Mouse (Mus musculus): ENCODE data around the gene F12.

Gene F12

DNA sequence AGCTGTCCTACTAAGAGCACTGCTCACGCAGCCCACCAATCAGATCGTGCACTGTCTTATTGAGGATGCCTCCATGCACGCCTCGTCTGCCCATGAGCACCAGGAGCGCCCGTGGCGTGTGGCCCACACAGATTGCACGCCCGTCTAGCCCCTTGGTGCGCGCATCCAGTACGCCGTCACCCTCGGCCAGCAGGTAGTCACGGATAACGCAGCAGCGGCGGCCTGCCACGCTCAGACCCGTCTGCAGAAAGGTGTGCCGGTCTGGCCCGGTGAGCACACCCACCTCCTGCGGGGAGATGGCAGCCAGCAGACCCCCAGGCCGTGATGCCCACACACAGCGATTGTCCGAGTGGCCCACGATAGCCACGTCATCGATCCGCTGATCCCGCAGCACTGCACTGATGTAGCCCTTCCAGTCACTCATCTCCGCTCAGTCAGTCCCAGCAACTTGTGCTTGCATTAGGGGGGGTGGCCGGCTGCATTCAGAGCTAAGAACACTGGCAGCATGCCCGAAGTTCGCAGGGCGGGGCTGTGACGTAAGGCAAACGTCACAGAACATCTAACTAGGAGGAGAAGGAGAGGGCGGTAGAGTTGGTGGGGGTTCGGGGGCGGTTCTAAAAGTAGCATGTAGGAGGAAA lies 11.7 kb downstream of the F12 start, which contains the start of gene Pfn3:
Gene Pfn3, minus strand, starts transcription at position 490 of the 638 bp plus-strand sequence.
- no peak for DNase-seq (ENCODE audit: low read depth in 1 of 2, low spot score in 2 of 2)

DNA sequence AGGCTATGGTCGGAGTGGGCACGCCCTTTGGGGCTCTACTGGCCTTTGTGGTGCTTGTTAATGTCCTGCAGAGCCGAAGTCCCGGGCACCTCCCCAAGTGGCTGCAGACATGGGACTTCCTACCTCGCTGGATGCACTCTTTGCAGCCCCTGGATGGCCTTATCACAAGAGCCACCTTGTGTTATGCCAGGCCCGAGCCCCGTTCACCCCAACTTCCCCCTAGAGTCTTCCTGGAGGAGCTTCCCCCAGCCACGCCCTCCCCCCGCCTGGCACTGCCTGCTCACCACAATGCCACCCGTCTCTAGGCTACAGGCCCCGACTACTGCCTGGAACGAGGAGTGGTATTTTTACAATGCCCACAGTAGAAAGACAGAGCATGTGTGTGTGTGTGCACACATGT lies 13.3 kb downstream of the F12 start:
- no peak for DNase-seq (ENCODE audit: low read depth in 1 of 2, low spot score in 2 of 2)

DNA sequence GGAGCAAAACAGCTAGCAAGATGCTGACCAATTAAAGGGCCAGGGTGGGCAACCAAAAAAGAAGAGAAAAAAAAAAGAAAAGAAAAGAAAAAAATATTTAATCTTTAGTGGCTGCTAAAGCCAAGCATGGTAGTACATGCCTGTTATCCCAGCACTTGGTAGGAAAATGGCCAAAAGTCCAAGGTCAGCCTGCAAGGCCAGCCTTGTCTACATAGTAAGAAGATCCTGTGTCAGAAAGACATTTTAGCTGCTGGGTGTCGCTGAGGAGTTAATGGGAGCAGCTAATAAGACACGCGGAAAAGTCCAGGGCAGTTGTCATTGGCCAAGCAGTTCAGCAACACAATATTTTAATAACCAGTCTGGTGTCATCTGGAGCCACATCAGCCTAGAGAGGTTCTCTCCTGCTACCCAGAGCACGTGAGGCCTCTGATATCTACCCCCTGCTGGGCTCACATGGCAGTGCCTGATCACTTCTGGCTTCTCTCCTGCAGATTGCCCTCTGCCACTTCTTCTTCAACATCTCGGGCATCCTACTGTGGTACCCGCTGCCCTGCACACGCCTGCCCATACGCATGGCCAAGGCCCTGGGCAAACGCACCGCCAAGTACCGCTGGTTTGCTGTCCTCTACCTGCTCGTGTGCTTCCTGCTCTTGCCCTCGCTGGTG lies 13.8 kb downstream of the F12 start:
- DNase-seq (ENCODE audit: low read depth in 1 of 2, low spot score in 2 of 2) = no peak

DNA sequence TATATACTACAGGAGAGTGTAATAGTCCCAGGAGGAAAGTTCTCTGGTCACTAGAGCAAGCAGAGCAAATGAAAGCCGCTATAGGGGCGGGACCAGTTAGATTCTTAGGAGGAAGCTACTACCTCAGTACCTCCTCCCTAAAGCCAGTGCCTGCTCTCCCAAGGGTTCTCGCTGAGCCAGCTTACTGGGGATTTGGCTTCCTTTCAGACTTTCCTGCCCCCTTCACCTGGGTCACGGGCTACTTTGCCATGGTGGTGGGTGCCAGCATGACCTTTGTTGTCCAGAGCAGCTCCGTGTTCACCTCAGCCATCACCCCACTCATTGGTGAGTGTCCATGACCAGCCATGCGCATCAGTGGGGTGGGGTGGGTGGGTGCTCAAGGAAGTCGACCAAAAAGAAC lies 14.8 kb downstream of the F12 start:
- DNase-seq (ENCODE audit: low read depth in 1 of 2, low spot score in 2 of 2) = no peak

DNA sequence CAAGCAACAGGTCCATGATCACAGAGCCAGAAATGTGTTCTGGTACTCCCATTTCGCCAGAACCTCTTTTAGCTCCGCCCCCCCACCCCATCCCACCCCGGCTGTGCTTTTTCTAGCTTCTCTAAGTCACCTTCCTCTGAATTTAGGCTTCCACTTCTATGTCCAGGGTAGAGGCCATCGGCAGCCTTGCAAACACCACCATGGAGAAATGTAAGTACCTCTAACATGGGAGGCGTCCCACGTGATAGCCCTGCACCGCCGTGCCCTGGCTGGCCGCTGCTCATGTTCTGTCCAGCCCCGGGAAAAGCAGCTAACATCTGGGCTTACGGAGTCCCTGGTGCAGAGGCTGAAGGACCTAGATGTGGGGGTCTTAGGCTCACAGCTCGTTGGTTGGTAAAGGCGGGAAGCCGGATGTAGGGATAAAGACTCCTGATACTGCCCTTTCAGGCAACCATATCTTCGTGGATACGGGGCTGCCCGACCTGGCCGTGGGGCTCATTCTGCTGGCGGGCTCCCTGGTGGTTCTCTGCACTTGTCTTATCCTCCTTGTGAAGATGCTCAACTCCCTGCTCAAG lies 18.0 kb downstream of the F12 start:
- no peak for DNase-seq (ENCODE audit: low read depth in 1 of 2, low spot score in 2 of 2)

DNA sequence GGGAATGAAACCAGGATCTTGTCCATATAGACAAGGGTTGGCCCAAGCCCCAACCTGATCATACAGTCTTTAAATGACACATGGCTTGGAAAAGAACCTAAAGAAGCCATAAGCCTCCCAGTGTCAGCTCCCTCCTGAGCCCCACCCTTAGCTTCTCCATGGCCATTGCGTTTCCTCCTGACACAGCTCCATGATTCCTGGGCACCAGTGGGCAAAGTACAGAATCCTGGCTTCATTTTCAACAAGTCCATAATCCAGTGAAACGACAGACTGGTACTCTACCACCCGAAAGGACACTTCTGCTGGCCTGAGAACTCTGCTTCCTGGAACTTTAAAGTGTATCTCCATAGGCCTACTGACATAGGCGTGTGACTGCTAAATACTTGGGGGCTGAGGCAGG lies 19.3 kb downstream of the F12 start:
- no peak for DNase-seq (ENCODE audit: low read depth in 1 of 2, low spot score in 2 of 2)

DNA sequence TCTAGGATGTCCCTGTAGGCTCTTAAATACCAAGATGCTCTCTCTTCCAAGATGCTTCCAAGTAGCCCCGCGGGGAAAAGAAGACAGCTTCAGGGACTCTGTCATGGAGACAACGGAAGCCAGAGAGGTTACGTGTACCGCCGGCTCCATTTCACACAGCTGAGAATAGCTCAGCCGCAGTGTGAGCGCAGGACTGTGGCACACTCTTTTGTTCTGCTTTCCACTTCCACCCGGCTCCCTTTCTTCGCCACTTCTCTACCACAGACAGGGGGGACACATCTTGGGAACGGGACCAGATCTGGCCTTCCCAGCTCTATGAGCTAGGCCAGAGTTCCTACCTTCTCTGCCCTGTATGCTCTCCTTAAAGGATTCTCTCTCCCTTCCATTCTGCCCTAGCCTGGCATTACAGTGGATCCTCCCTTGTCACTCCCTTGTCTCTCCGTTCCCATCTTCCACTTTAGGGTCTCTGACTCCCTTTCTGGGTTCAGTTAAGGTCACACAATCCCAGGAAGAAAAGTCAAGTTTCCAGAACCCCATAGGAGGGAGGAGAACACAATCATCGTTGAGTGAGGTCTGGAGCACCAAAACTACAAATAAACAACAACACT lies 20.7 kb downstream of the F12 start:
- DNase-seq (ENCODE audit: low read depth in 1 of 2, low spot score in 2 of 2) = peak in 1 of 2 experiments; percentile 45

DNA sequence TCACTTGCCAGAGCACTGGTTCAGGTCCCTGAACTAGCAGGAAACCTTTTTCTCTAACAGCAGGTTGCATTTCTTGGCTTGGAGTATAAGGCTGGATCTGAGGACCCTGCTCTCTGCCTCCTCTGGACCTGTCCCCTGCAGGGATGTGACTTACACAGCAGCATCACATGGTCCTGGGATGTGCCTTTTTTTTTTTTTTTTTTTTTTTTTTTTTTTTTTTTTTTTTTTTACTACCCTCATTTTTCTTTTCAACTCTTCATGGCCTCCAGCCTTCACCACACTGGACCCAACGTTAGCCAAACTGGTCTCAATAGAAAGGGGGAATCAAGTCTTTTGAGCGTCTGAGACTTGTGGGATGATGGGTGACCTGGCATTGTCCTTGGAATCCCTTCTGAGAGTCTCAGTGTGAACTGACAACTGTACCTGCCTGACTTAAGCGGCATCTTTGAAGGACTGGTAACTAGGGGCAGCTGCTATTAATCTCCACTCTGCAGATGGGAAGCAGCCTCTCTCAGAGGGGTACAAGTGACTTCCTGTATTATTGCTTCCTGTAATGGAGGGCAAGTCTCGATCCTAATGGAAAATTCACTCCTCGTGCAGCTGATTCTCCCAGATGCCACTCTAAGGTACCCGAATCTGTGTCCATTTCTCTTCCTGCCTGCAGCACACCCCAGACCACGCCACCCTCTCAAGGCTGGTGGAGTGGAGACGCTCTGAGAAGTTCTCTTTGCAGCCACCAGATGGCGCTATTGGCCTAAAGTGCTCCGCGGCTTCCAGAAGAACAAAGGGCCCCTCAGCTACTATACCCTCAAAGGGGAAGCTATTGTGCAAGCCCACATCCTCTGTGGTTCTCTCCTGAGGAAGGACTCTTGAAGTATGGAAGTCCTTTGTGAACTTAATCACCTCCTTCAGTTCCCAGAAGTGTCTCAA lies 21.5 kb downstream of the F12 start:
- peak; percentile 66 to 73 for DNase-seq (ENCODE audit: low read depth in 1 of 2, low spot score in 2 of 2)

DNA sequence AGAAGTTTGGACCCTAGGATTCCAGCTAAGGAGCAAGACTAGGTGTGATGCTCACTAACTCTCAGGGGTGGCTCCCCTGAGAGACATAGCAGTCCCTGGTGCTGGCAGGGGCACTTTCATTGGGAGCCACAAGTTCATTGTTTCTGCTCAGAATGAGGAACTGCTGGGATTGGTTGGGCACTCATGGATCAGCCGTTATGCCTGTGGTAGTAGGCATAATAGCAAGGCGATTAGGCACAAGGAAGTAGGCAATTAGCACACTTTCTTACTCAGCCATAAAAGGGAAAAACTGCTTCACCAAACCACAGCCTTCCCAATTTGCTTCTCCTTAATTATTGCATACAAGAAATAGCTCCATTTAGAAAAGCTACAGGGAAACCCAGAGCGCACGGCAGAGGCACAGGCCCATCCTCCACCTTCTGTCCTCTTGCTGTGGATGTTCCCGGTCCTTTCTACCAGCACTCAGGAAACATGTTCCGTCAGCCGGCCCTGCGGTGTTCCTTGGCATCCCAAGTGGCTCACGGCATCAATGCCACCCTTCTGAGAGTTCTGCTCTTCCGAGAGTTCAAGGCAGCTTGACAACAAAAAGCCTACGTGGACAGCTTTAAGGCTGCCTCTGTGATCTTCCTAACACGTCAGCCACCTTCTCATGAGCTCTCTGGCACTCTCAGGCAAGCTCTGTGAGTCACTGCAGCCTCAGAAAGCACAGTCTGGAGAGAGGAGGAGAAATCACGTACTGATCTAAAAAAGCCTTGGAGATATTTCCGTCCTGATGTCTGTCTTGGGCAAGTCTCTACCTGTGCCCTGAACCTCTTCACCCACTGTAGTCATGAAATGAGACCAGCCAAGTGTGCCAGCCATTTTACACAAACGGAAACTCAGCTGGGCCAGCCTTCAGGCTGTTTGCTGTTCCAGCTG lies 22.4 kb downstream of the F12 start:
- no peak for DNase-seq (ENCODE audit: low read depth in 1 of 2, low spot score in 2 of 2)

DNA sequence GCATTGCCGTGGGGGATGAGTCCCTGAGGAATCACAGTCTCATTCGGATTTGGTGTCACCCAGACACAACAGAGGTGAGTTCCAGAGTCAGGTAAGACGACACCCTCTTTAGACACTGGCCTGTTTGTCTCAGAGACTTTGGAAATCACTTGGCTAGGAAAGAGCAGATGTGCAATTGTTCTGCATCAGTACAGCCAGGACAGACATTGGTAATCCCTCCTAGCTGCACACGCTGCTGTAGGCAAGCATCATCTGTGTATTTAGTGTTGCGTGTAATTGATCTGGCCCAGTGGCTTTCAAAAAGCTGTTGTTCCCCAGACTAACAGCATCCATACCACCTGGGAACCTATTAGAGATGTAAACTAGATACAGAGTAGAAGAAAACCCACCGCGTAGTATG lies 23.3 kb downstream of the F12 start:
- no peak for DNase-seq (ENCODE audit: low read depth in 1 of 2, low spot score in 2 of 2)

DNA sequence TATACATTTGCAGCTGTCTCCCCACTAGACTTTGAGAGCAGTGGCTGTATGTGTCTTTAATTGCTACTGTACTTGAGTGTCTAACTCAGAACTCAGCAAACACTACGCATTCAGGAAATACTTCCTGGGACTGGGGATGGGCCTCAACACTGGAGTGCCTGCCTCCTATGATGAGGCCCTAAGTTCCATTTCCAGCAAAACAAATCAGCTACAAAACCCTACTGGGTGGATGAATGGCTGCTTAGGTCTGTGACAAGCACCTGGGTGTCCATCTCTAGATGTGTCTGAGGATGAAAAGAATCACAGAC lies 26.6 kb downstream of the F12 start:
- no peak for DNase-seq (ENCODE audit: low read depth in 1 of 2, low spot score in 2 of 2)

DNA sequence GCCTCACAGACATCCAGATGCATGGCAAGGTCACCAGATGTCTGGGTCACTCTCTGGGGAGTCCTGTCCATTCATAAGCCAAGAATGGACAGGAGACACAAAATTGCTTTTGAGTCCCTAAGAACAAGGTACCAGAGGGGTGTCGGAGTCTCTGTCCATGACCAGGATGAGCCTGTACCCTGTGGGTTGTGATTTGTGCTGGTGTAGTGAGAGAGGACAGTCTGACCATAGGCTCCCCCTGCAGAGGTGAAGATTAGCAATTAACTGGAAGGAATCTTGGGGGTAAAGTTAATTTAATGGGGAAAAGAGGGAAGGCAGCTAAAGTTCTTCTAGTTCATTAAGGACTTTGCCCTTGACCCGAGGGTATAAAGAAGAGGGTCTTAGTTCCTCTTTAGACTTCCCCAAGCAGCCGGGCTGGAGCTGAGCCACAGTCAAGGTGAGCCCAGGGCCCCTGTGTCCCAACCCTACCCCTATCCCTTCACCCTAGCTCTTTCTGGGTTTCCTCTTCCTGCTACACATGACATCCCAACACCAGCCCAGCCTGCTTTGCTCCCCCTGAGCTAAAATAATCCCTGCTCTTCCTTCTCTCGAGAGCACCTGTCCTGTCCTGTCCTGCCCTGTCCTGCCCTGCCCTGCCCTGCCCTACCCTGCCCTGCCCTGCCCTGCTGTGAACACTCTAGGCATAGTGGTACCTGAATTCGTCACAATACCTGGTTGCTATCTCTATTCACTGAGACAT lies 27.1 kb downstream of the F12 start:
- no peak for DNase-seq (ENCODE audit: low read depth in 1 of 2, low spot score in 2 of 2)

DNA sequence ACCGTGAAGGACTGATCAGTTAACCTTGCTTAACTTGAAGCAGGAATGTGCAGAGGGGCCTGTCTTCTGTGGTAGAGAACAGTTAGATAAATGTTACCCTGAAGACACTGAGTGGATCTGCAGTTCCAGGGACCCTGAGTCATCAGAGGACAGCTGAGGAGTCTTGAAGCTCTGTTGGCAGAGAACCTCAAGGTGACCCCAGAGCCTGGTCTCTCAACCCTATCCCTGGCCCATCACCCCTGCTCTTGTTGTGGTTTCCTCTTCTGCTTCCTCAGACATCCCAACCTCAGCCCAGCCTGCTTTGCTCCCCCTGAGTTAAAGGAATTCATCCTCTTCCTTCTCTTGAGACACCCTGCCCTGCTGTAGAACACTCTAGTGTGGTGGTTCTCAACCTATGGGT lies 28.5 kb downstream of the F12 start, which contains the start of gene Slc34a1:
Gene Slc34a1, plus strand, starts transcription at position 100 of the 400 bp plus-strand sequence.
- no peak for DNase-seq (ENCODE audit: low read depth in 1 of 2, low spot score in 2 of 2)

DNA sequence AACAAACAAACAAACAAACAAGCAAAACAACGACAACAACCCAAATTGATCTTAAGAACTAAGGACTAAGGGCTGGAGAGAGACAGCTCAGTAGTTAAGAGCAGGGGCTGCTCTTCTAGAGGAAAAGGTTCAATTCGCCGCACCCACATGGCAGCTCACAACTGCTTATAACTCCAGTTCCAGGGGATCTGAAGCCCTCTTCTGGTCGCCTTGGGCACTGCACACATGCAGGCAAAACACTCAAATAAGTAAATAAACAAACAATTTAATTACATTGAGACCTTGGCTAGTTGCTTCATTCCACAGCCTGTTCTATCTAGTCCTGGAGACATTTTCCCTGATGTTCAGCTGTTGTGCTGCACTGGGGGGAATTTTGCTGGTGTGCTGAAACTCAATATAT lies 33.7 kb downstream of the F12 start:
- no peak for DNase-seq (ENCODE audit: low read depth in 1 of 2, low spot score in 2 of 2)

DNA sequence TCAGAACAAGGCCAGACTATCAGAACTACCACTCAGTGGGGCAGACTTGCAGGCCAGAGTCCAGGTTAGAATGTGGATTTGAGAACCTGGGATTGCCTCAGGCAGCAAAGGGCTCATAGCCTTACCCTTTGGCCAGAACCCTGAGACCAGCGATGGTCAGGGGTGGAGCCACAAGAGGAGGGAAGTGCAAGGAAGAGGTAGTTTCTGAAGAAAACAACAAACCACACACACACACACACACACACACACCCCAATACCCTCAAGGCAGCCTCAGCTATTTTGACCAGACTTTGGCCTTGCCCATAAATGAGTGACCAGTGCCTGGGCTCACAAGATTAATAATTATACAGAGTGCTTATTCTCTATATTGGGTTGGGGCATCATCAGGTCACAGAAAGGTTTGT lies 35.0 kb downstream of the F12 start:
- DNase-seq (ENCODE audit: low read depth in 1 of 2, low spot score in 2 of 2) = no peak

DNA sequence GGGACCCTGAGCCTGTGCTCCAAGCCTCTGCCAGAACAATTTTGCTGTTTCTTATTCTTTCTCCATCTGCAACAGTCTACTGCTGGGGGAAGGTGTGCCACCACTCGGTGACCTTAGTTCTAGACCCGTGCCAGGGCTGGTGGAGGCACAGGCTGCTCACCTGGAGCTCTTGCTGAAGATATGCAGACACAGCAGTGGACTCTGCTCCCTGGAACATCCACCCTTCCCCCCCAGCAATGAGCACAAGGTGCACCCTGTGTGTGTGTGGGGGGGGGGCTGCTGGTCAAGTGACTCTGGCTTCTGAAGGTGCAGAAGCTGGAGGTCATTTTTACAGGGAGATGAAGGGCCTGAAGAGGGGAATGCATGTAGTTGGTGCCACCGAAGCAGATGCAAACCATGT lies 35.9 kb downstream of the F12 start:
- DNase-seq (ENCODE audit: low read depth in 1 of 2, low spot score in 2 of 2) = no peak

DNA sequence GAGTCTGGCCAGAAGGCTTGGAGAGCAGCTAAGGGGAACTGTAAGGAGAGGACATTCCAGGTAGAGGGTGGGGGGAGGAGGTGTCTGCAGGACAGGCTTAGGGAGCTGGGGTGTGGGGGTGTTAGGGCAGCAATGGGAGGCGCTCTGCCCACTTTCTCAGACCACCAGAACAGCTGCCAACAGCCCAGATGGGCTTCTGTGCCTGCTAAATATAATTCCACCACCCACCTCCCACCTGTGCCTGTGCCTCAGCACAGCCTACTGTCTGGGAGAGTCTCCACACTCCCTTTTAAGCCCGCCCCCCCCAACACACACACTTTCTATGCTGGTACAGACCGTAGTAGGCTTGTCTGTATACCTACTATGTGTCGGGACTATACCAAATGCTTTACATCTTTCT lies 44.8 kb downstream of the F12 start:
- no peak for DNase-seq (ENCODE audit: low read depth in 1 of 2, low spot score in 2 of 2)

DNA sequence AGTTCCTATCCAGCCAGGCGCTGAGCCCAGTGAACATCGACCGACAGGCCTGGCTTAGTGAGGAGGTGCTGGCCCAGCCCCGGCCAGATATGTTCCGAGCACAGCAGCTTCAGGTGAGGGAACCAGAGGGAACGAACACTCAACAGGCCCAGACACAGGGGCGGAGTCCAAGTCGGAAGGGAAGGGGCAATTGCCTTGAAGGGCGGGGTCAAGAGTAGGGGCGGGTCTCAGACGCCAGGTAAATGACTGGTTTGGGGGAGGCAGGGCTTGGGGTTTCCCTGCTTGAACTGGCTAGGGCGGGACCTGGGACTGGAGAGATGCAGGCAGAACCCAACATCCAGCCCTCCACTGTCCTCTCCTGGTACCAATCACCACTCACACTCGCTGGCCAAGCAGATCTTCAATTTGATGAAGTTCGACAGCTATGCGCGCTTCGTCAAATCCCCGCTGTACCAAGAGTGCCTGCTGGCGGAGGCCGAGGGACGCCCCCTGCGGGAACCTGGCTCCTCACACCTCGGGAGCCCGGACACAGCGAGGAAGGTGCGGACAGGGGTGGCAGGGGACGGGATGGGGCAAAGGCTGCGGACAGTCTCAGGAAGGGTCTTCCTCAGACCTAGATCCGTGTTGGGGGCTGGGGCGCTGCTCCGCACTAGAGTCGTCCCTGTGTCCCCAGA lies 47.5 kb downstream of the F12 start:
- no peak for DNase-seq (ENCODE audit: low read depth in 1 of 2, low spot score in 2 of 2)

DNA sequence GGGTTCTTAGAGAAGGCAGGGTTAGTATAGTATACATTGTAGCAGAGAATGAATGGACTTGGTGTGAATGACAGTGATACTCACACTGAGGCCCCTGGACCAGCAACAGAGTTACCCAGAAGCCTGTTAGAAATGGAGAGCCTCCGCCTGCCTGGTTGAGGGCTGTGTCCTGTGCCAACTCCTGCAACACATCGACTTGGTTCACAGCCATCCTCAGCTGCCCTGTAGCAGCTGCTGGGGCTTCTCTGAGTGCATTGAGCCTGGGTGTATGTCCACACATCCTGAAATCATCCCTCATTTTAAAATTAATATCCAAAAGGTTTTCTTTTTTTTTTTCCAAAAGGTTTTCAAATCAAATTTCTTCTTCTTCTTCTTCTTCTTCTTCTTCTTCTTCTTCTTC lies 50.7 kb downstream of the F12 start:
- DNase-seq (ENCODE audit: low read depth in 1 of 2, low spot score in 2 of 2) = no peak
